Mouse (Mus musculus) heart, adult 2 months (tissue): ENCODE data around the gene 4931406C07Rik. TPM values are rescaled to one million over a fixed set of nuclear protein-coding genes. Genes with fewer than 3 reads are reported as not detected.

Source experiments
- DNase-seq, 2 experiments: peaks; one replicate each; pipeline ENCODE4 v3.0.0; 2021
- H3K27ac ChIP-seq: fragments of 200-600 bp; 2 replicates; pipeline ENCODE4 v1.8.1; 2022
- H3K27me3 ChIP-seq: fragments of 200-500 bp; 2 replicates; pipeline ENCODE4 v1.6.1; 2012; ENCODE audit warnings: mild to moderate bottlenecking, low read length, inconsistent platforms, mixed read lengths; ENCODE audit not compliant: control insufficient read depth, insufficient read depth
- H3K36me3 ChIP-seq: fragments of 200-500 bp; 2 replicates; pipeline ENCODE4 v1.6.1; 2012; ENCODE audit warnings: low read length, inconsistent platforms; ENCODE audit not compliant: control insufficient read depth, insufficient read depth
- H3K4me1 ChIP-seq: fragments of 200-500 bp; 2 replicates; pipeline ENCODE4 v1.6.1; 2011; ENCODE audit warnings: low read length; ENCODE audit not compliant: control insufficient read depth, insufficient read depth
- H3K4me3 ChIP-seq: fragments of 200-600 bp; 2 replicates; pipeline ENCODE4 v1.8.1; 2022
- H3K79me2 ChIP-seq: fragments of 200-500 bp; replicated peaks from 2 replicates; pipeline ENCODE4 v1.6.1; 2012; ENCODE audit warnings: mild to moderate bottlenecking, inconsistent platforms, low read length, moderate library complexity, mixed read lengths; ENCODE audit not compliant: control insufficient read depth, insufficient read depth
- H3K9ac ChIP-seq: fragments of 200-500 bp; 2 replicates; pipeline ENCODE4 v1.6.1; 2012; ENCODE audit warnings: low read depth, mild to moderate bottlenecking, control low read depth, inconsistent platforms, low read length, mixed read lengths
- CTCF ChIP-seq: fragments of 200-600 bp; IDR thresholded peaks from 2 replicates; pipeline ENCODE4 v1.8.1; 2022; ENCODE audit warnings: antibody characterized with exemption, mild to moderate bottlenecking, moderate library complexity
- EP300 ChIP-seq: fragments of 200-500 bp; IDR thresholded peaks from 2 replicates; pipeline ENCODE4 v1.6.1; 2011; ENCODE audit warnings: low read depth, low read length, control low read depth; ENCODE audit not compliant: insufficient read depth
- POLR2A ChIP-seq: fragments of 200-500 bp; IDR thresholded peaks from 2 replicates; pipeline ENCODE4 v1.6.1; 2011; ENCODE audit warnings: mild to moderate bottlenecking, low read depth, low read length, control low read depth; ENCODE audit not compliant: insufficient read depth
- WGBS: fragments of 180-500 bp; shearing (Covaris S2); methylation state at CpG from one replicate; pipeline ENCODE4 v1.1.7; 2018; 5-methylcytosine and 5-hydroxymethylcytosine counted together
- intact Hi-C: fragments of 180-260 bp; cut with DNase I; formaldehyde crosslinking; loops from one replicate; pipeline ENCODE4 v1.15.1; 2025
- polyA plus RNA-seq: library from polyadenylated mRNA; depleted of rRNA; stranded (reverse); fragments of >200 nt; gene quantifications from 2 replicates; pipeline ENCODE4 v1.2.3, GENCODE M21; 2012
- total RNA-seq, 2 experiments: library from RNA; stranded (reverse); gene quantifications; 2 replicates each; pipeline ENCODE4 v1.2.3; 2021

The 4931406C07Rik gene
- total and polyA plus RNA-seq, 3 experiments, result 4.9 to 8.1 (median 5.7) TPM

DNA sequence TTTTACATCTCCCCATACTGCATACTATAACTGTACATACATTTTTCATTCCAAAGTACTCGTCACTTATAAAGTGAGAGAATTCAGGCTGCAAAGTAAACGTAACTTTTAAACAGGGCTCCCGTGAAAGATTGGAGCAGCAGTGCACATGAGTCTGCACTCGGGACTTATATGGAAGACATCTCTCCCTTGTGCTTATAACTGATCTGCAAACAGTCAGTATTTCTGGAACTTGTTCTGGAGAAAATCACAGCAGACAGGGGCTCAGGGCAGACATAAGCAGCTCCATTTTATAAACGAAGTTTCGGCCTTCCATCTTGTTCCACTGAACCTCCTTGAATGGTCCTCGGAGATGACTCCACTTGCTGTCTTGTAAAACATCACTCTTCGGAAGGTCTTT, 44.3 kb downstream of the 4931406C07Rik start:
- Histone ChIP-seq H3K36me3 (no peaks in the 10 kb centered on the region), H3K9ac (no peak overlapping the region), H3K79me2 (no peaks in the 10 kb centered on the region), H3K4me1 (no peaks in the 10 kb centered on the region), H3K27ac (no peak overlapping the region), H3K4me3 (no peak overlapping the region), H3K27me3 (no peaks in the 10 kb centered on the region)
- intact Hi-C loops, result no loop called here
- no peak for TF ChIP-seq EP300
- no peak for TF ChIP-seq POLR2A
- no peak for TF ChIP-seq CTCF
- no peak for DNase-seq
- WGBS, result 91% methylated on average over 8 of the region's 8 CpGs

DNA sequence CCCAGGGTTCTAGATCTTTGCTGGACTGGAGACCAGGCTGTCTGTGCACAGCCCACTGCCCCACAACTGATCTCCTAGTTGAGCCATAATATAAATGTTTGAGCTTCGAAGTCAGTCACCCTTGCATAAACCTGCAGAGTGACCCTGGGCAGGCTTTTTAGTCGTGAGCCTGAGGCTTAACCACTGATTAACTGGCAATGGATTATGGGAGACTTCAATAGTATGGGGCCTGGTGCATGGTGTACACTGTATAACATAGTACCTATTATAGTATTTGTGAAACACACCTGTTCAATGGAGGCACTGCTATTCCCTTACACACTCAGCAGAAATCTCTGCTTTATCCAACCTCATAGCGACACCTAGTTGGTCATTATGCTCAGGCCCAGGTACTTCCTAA, 50.0 kb downstream of the 4931406C07Rik start:
- no peak overlapping the region for H3K9ac ChIP-seq
- H3K79me2 ChIP-seq, result no peaks in the 10 kb centered on the region
- TF ChIP-seq CTCF (no peak), EP300 (no peak), POLR2A (no peak)
- no peaks in the 10 kb centered on the region for H3K4me1 ChIP-seq
- no peaks in the 10 kb centered on the region for H3K27me3 ChIP-seq
- DNase-seq, result no peak
- H3K36me3 ChIP-seq, result no peaks in the 10 kb centered on the region
- 83% methylated on average over 3 of the region's 3 CpGs for WGBS
- H3K27ac ChIP-seq, result no peak overlapping the region
- no peak overlapping the region for H3K4me3 ChIP-seq
- intact Hi-C loops, result no loop called here

DNA sequence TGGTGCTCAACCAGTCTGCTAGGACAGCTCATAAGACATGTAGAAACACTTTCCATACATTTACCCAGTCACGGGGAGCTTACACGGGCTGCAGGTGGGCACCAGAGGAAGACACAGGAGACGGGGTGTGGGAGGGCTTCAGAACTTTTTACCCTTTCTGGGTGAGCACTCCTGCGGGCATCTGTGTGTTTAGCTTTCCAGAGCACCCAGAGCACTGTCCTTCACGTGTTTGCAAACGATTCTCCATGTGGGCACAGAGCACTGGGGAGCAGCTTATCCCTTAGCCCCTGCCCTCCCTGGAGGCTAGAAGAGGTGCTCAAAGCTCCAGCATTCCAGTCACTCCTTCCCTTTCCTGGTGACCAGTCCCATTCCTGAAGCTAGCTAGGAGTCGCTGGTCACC, 51.7 kb downstream of the 4931406C07Rik start:
- Histone ChIP-seq H3K27ac (no peak overlapping the region), H3K79me2 (no peaks in the 10 kb centered on the region), H3K36me3 (no peaks in the 10 kb centered on the region), H3K9ac (no peak overlapping the region), H3K4me1 (no peaks in the 10 kb centered on the region), H3K27me3 (no peaks in the 10 kb centered on the region), H3K4me3 (no peak overlapping the region)
- intact Hi-C loops, result no loop called here
- TF ChIP-seq POLR2A (no peak), CTCF (no peak), EP300 (no peak)
- no peak for DNase-seq
- 76% methylated on average over 7 of the region's 7 CpGs for WGBS

DNA sequence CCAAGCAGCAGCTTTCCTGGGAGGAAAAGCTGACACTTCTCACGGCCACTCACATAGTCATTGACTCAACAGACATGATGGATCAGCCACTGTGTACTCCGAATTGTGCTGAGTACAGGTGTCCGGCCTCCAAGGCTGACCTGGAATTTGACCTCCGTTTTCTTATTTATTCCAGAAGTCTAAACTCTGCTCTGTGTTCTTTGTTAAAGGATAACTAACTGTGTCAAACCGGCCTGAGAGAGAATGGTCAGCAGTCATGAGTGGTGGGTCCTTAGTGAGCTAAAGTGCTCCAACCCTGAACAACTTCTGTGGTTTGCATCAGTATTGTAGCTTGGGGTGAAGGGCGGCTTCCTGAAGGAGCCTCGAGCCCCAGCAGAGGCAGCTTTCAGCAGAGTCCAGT, 54.1 kb downstream of the 4931406C07Rik start:
- H3K27ac ChIP-seq, result no peak overlapping the region
- intact Hi-C loops, result no loop called here
- no peaks in the 10 kb centered on the region for H3K4me1 ChIP-seq
- no peak overlapping the region for H3K9ac ChIP-seq
- H3K79me2 ChIP-seq, result no peaks in the 10 kb centered on the region
- no peaks in the 10 kb centered on the region for H3K36me3 ChIP-seq
- no peak for TF ChIP-seq CTCF
- TF ChIP-seq EP300, result no peak
- no peak for TF ChIP-seq POLR2A
- WGBS, result 89% methylated on average over 7 of the region's 7 CpGs
- no peak overlapping the region for H3K4me3 ChIP-seq
- no peaks in the 10 kb centered on the region for H3K27me3 ChIP-seq
- DNase-seq, result no peak

DNA sequence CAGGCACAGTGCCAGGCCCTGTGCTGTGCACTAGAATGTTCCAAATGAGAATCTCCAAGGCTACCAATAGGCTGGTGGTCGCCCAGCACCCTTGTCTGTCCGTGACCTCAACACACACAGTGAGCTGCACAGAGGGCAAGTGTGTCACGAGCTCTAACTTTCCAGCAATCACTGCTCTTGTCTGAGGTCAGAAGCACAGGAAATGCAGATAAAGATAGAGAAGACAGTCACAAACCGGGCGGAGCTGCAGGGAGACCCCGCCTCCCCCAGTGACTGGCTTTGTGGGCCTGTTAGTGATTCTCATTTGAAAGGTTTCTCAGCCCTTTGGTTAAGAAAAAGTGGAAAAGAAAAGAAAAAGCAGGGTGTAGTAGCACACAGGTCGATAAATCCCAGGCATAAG, 55.9 kb downstream of the 4931406C07Rik start:
- DNase-seq, result no peak
- H3K9ac ChIP-seq, result no peak overlapping the region
- no peak for TF ChIP-seq CTCF
- TF ChIP-seq EP300, result no peak
- no peak for TF ChIP-seq POLR2A
- intact Hi-C loops, result no loop called here
- no peaks in the 10 kb centered on the region for H3K36me3 ChIP-seq
- H3K79me2 ChIP-seq, result no peaks in the 10 kb centered on the region
- H3K27me3 ChIP-seq, result no peaks in the 10 kb centered on the region
- no peak overlapping the region for H3K27ac ChIP-seq
- WGBS, result 47% methylated on average over 7 of the region's 7 CpGs
- no peaks in the 10 kb centered on the region for H3K4me1 ChIP-seq
- no peak overlapping the region for H3K4me3 ChIP-seq

DNA sequence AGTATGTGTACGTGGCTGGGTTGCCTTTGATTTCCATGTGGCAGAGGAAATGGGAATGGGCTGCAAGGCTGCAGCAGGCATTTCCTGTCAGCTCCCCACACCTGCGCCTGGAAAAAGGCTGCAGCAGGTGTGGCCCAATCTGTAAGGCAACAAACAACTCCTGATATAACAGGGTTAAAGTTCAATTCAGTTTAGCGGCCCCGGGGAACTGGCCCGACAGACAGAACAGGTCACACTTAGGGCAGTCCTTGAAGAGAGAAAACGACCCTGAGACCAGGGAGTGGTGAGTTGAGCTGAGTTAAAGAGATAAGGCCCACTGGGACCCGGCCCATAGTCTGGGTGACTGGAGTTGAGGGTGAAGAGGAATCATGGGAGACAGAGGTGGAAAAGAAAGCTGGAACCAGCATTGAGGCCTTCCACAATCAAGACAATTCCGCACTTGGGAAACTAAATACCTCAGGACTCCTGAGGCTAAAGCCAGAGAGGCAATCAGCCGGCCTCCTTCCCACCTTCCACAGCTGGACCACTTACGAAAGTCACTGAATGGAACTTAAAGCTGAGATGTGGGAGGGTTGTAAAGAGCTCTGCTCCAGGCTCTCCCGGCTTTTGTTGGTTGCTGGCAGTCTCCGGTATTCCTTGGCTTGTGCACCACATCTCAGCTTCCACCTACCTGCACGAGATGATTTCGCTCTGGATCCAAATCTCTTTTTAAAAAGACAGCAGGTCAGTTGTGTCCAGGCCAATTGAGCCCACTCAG, 60.8 kb downstream of the 4931406C07Rik start:
- Histone ChIP-seq H3K36me3 (no peaks in the 10 kb centered on the region), H3K27me3 (no peaks in the 10 kb centered on the region), H3K79me2 (no peaks in the 10 kb centered on the region), H3K9ac (no peak overlapping the region), H3K4me3 (no peak overlapping the region), H3K27ac (no peak overlapping the region), H3K4me1 (no peaks in the 10 kb centered on the region)
- no peak for DNase-seq
- TF ChIP-seq CTCF (no peak), POLR2A (no peak), EP300 (no peak)
- intact Hi-C loops, result no loop called here
- WGBS, result 68% methylated on average over 14 of the region's 14 CpGs
